ENCODE assay signal across 24 mouse cellular contexts in the genomic region with DNA sequence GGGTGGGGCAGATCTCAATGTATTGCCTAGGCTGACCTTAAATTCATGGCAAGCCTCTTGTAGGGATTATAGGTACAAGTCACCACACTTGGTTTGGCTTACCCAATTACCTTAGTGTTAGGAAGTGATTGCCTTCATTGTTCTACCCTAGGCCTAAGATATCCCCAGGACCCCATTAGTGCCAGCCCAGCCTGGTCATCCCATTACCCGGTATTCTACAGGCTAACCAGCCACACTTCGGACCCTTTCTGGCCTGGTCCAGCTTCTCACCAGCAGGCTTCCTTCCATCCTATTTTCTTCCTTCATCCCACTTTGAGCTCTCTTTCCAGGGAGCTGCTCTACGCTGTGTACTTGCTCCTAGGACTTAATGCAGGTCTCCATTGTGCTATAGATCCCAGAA. TPM values are rescaled to one million over a fixed set of nuclear protein-coding genes. Genes with fewer than 3 reads are reported as not detected.
A peak's percentile ranks its signal among the peaks of the same experiment; 100 is the strongest.
DNase-seq lines count a peak whose midpoint lies in the region; ATAC-seq and TF ChIP-seq lines count a peak whose summit lies in the region.
"Had no signal": no experiment of that assay in that cellular context is flagged by ENCODE, and none has a peak within 500 bp of the region (broad histone marks: within the 10 kb centered on the region; RNA-seq: fewer than 3 reads in every experiment).

No protein-coding gene starts in this region.

- peak; percentile 54 for DNase-seq in heart, embryonic 10.5 days (ENCODE audit: low spot score)
- no peak for DNase-seq in heart, postnatal 4 days
- DNase-seq in midbrain, embryonic 11.5 days (ENCODE audit: low spot score, missing footprints): no peak
- DNase-seq in midbrain, postnatal 0 days (ENCODE audit: low spot score): no peak
- no peak for DNase-seq in limb, embryonic 10.5 days (ENCODE audit: low spot score)
- no peak for DNase-seq in adrenal gland, adult (ENCODE audit: inconsistent age in 2 of 2, low spot score in 1 of 2)
- DNase-seq in kidney, postnatal 4 days: no peak
- DNase-seq: adrenal gland, postnatal 25 days; cerebellum, adult 2 months; gastrocnemius, postnatal 10 days; kidney, postnatal 14 days; layer of hippocampus, adult 9-11 months had no signal

- TF ChIP-seq CTCF in midbrain, postnatal 0 days (IDR thresholded peaks at IDR 0.05): no peak
- TF ChIP-seq CTCF in bone marrow, adult 2 months (IDR thresholded peaks at IDR 0.05; ENCODE audit: control insufficient read depth, insufficient read depth, low read length): no peak

- no peak overlapping the region for H3K4me3 ChIP-seq in heart, embryonic 10.5 days
- H3K4me3 ChIP-seq in midbrain, embryonic 11.5 days (ENCODE audit: low read depth, low read length): no peak overlapping the region
- H3K4me3 ChIP-seq in midbrain, postnatal 0 days (ENCODE audit: low read depth, low read length): no peak overlapping the region
- no peak overlapping the region for H3K4me3 ChIP-seq in bone marrow, adult 2 months (replicated peaks; ENCODE audit: control insufficient read depth, low read depth, low read length)
- H3K4me3 ChIP-seq in limb, embryonic 10.5 days: no peak overlapping the region
- H3K4me3 ChIP-seq: heart, adult 2 months; stomach, embryonic 15.5 days had no signal

- no peak overlapping the region for H3K9ac ChIP-seq in midbrain, embryonic 11.5 days (ENCODE audit: low read length)
- H3K9ac ChIP-seq in midbrain, postnatal 0 days (replicated peaks; ENCODE audit: low read length, poor library complexity, severe bottlenecking): no peak overlapping the region
- H3K9ac ChIP-seq: hindbrain, embryonic 14.5 days; stomach, embryonic 15.5 days had no signal

- no peaks in the 10 kb centered on the region for H3K9me3 ChIP-seq in heart, embryonic 10.5 days
- H3K9me3 ChIP-seq in midbrain, embryonic 11.5 days (ENCODE audit: control insufficient read depth, low read length): no peaks in the 10 kb centered on the region
- no peaks in the 10 kb centered on the region for H3K9me3 ChIP-seq in midbrain, postnatal 0 days (ENCODE audit: low read length)
- no peaks in the 10 kb centered on the region for H3K9me3 ChIP-seq in limb, embryonic 10.5 days (replicated peaks)
- H3K9me3 ChIP-seq: stomach, embryonic 15.5 days had no signal

- H3K4me1 ChIP-seq in heart, embryonic 10.5 days: peaks cover 7% of the 10 kb centered on the region
- H3K4me1 ChIP-seq in midbrain, embryonic 11.5 days (ENCODE audit: control insufficient read depth, insufficient read depth, low read length): peaks cover 15% of the 10 kb centered on the region
- H3K4me1 ChIP-seq in midbrain, postnatal 0 days (ENCODE audit: insufficient read depth, low read length): no peaks in the 10 kb centered on the region
- peaks cover 7% of the 10 kb centered on the region for H3K4me1 ChIP-seq in bone marrow, adult 2 months (ENCODE audit: control insufficient read depth, insufficient read depth, low read length)
- peaks cover 23% of the 10 kb centered on the region for H3K4me1 ChIP-seq in limb, embryonic 10.5 days

- H3K36me3 ChIP-seq in heart, embryonic 10.5 days: no peaks in the 10 kb centered on the region
- H3K36me3 ChIP-seq in midbrain, embryonic 11.5 days (ENCODE audit: control insufficient read depth, insufficient read depth, low read length): no peaks in the 10 kb centered on the region
- H3K36me3 ChIP-seq in midbrain, postnatal 0 days (ENCODE audit: insufficient read depth, low read length): no peaks in the 10 kb centered on the region
- H3K36me3 ChIP-seq in limb, embryonic 10.5 days: no peaks in the 10 kb centered on the region
- H3K36me3 ChIP-seq: stomach, embryonic 15.5 days had no signal

- peak; percentile 20; the same call in 1 of the 2 replicates for ATAC-seq in midbrain, embryonic 11.5 days (ENCODE audit: low FRiP score)
- no peak for ATAC-seq in midbrain, postnatal 0 days (ENCODE audit: low FRiP score)
- ATAC-seq: intestine, postnatal 0 days had no signal

- no peak for TF ChIP-seq POLR2A in bone marrow, adult 2 months (IDR thresholded peaks at IDR 0.05; ENCODE audit: borderline replicate concordance, control insufficient read depth, low read depth, low read length)

- WGBS in heart, embryonic 10.5 days: 91% methylated on average over 3 of the region's 3 CpGs
- WGBS in midbrain, embryonic 11.5 days: 85% methylated on average over 3 of the region's 3 CpGs
- WGBS in midbrain, postnatal 0 days: 86% methylated on average over 3 of the region's 3 CpGs
- WGBS in bone marrow, adult 2 months: 87% methylated on average over 3 of the region's 3 CpGs
- 97% methylated on average over 3 of the region's 3 CpGs for WGBS in limb, embryonic 10.5 days

- no peaks in the 10 kb centered on the region for H3K27me3 ChIP-seq in heart, embryonic 10.5 days (ENCODE audit: insufficient read depth, poor library complexity, severe bottlenecking)
- no peaks in the 10 kb centered on the region for H3K27me3 ChIP-seq in midbrain, embryonic 11.5 days (ENCODE audit: control insufficient read depth, insufficient read depth, low read length)
- H3K27me3 ChIP-seq in midbrain, postnatal 0 days (ENCODE audit: insufficient read depth, low read length): no peaks in the 10 kb centered on the region
- H3K27me3 ChIP-seq in limb, embryonic 10.5 days (ENCODE audit: low read depth, poor library complexity, severe bottlenecking): no peaks in the 10 kb centered on the region
- H3K27me3 ChIP-seq: Patski; stomach, embryonic 15.5 days had no signal

- H3K4me2 ChIP-seq in midbrain, embryonic 11.5 days: no peak overlapping the region
- no peak overlapping the region for H3K4me2 ChIP-seq in midbrain, postnatal 0 days (ENCODE audit: low read depth, low read length, poor library complexity, severe bottlenecking)
- H3K4me2 ChIP-seq: hindbrain, embryonic 14.5 days; stomach, embryonic 15.5 days had no signal

- peak overlapping the region; percentile 30; the same call in 1 of the 2 replicates for H3K27ac ChIP-seq in heart, embryonic 10.5 days
- H3K27ac ChIP-seq in midbrain, embryonic 11.5 days (ENCODE audit: low read depth, low read length): no peak overlapping the region
- H3K27ac ChIP-seq in midbrain, postnatal 0 days (ENCODE audit: low read depth, low read length): no peak overlapping the region
- peak overlapping the region; percentile 82 for H3K27ac ChIP-seq in bone marrow, adult 2 months (ENCODE audit: control insufficient read depth, insufficient read depth, low read depth, low read length, poor library complexity)
- peak overlapping the region; percentile 85 for H3K27ac ChIP-seq in limb, embryonic 10.5 days
- H3K27ac ChIP-seq: heart, adult 2 months; stomach, embryonic 15.5 days had no signal

RNA-seq across cellular contexts. Expression of a gene that starts 59.5 kb away (rescaled TPM):
- not detected in 2 replicates for polyA plus RNA-seq in heart, embryonic 10.5 days (2016; fragmentation: Nextera tagmentation; extraction: Ambion mirVana)
- total RNA-seq in heart, postnatal 4 days (2021): under 1 TPM; 0.43 to 0.79 TPM
- not detected in 2 replicates for polyA plus RNA-seq in midbrain, embryonic 11.5 days (2014; fragmentation: Nextera tagmentation; extraction: Ambion mirVana)
- not detected in 2 replicates for total RNA-seq in midbrain, postnatal 0 days (2014; rRNA removed)
- polyA plus RNA-seq in midbrain, postnatal 0 days (2015; fragmentation: Nextera tagmentation; extraction: Ambion mirVana): not detected in 2 replicates
- not detected in 2 replicates for polyA plus RNA-seq in bone marrow, adult 2 months (2011; ENCODE audit: insufficient read depth, insufficient read length, low replicate concordance, missing spikeins)
- not detected in 2 replicates for polyA plus RNA-seq in limb, embryonic 10.5 days (2016; fragmentation: Nextera tagmentation; extraction: Ambion mirVana)
- total RNA-seq: adrenal gland, postnatal 25 days; common myeloid progenitor, adult 5-6 weeks; gastrocnemius, postnatal 10 days; heart, adult 2 months; megakaryocyte, adult 5-6 weeks had no signal
- polyA plus RNA-seq: C2C12; cerebellum, adult 2 months; embryonic facial prominence, embryonic 14.5 days; heart, adult 2 months; heart, embryonic 16.5 days; hindbrain, embryonic 14.5 days; intestine, postnatal 0 days; lung, embryonic 16.5 days; stomach, embryonic 15.5 days had no signal

Comparison
In these comparisons a context has a peak if more than half of its experiments do, and no peak if none do; other contexts are left out.
1. H3K27ac ChIP-seq: peak in heart, embryonic 10.5 days (single experiment), bone marrow, adult 2 months (single experiment) and limb, embryonic 10.5 days (single experiment); none in midbrain, embryonic 11.5 days (single experiment) and midbrain, postnatal 0 days (single experiment).